Mouse (Mus musculus) midbrain, embryonic 11.5 days (tissue): ENCODE measurements around the gene Nyap1. TPM values are rescaled to one million over a fixed set of nuclear protein-coding genes. Genes with fewer than 3 reads are reported as not detected.

Source experiments
- ATAC-seq: fragments of 200-750 bp; cut with Nextera tagmentation; 2 replicates; pipeline ENCODE4 v1.8.0; 2017; ENCODE audit warnings: moderate TSS enrichment, moderate library complexity; ENCODE audit not compliant: low FRiP score
- DNase-seq: peaks from one replicate; pipeline ENCODE4 v3.0.0; 2015; ENCODE audit warnings: low spot score; ENCODE audit errors: missing footprints
- H3K27ac ChIP-seq: fragments of 300-500 bp; sonication (generic); 2 replicates; pipeline ENCODE4 v1.5.1; 2014; ENCODE audit warnings: low read depth, low read length
- H3K27me3 ChIP-seq: fragments of 300-500 bp; sonication (generic); 2 replicates; pipeline ENCODE4 v1.6.1; 2014; ENCODE audit warnings: mild to moderate bottlenecking, low read length, moderate library complexity, mixed read lengths; ENCODE audit not compliant: control insufficient read depth, insufficient read depth
- H3K36me3 ChIP-seq: fragments of 300-500 bp; sonication (generic); 2 replicates; pipeline ENCODE4 v1.6.1; 2014; ENCODE audit warnings: mild to moderate bottlenecking, low read length, moderate library complexity, mixed read lengths; ENCODE audit not compliant: control insufficient read depth, insufficient read depth
- H3K4me1 ChIP-seq: fragments of 300-500 bp; sonication (generic); 2 replicates; pipeline ENCODE4 v1.6.1; 2014; ENCODE audit warnings: low read length; ENCODE audit not compliant: control insufficient read depth, insufficient read depth
- H3K4me2 ChIP-seq: fragments of 300-500 bp; sonication (generic); 2 replicates; pipeline ENCODE4 v1.6.1; 2014; ENCODE audit warnings: mild to moderate bottlenecking, moderate library complexity
- H3K4me3 ChIP-seq: fragments of 300-500 bp; sonication (generic); 2 replicates; pipeline ENCODE4 v1.5.1; 2014; ENCODE audit warnings: low read depth, low read length
- H3K9ac ChIP-seq: fragments of 300-500 bp; sonication (generic); 2 replicates; pipeline ENCODE4 v1.6.1; 2014; ENCODE audit warnings: low read length
- H3K9me3 ChIP-seq: fragments of 300-500 bp; sonication (generic); 2 replicates; pipeline ENCODE4 v1.6.1; 2016; ENCODE audit warnings: low read length; ENCODE audit not compliant: control insufficient read depth
- WGBS: fragments of 180-500 bp; shearing (Covaris S2); extraction: QIAGEN DNeasy Blood & Tissue Kit; methylation state at CpG from one replicate; pipeline ENCODE4 v1.1.7; 2014; 5-methylcytosine and 5-hydroxymethylcytosine counted together
- polyA plus RNA-seq: library from polyadenylated mRNA; unstranded; fragments of >200 nt; fragmentation: Nextera tagmentation; extraction: Ambion mirVana; gene quantifications from 2 replicates; pipeline ENCODE4 v1.2.1, GENCODE M21; 2014

Nyap1 gene
- polyA plus RNA-seq, 1 experiment from 2014 or later: 4.8 TPM

DNA sequence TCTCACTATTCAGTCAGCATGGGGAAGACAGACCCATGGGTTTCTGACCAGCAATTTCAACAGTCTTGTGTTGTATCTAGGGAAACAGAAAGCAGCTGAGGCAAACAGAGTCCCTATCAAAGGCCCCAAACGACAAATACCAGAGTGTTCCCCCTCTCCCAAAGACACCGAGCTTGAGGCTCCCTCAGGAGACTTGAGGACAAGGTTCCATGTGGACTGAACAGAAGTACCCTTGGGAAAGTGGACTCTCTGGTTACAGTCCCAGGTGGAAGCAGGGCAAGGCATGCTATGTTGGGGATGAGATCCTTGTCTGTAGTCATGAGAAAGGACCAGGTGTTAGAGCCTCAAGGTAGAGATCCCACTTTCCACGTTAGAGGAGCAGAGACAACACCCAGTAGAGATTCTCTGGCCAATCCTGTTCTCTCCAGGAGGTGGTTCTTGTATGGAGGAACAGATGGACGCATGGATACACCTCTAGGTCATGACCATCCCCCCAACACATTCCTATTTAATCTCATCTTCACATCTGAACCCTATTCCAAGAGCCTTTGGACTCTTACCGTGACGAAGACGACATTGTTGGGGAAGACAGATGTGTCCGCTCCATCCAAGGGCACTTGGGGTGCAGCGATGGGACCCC is 42.6 kb upstream of the Nyap1 start:
- DNase-seq (peak; percentile 59), ATAC-seq (no peak)
- peak overlapping the region; percentile 95 for H3K9ac ChIP-seq
- H3K4me2 ChIP-seq: peak overlapping the region; percentile 91
- peaks cover 2% of the 10 kb centered on the region; the same call in 1 of the 2 replicates for H3K27me3 ChIP-seq
- 78% methylated on average over 9 of the region's 9 CpGs for WGBS
- H3K27ac ChIP-seq: no peak overlapping the region
- H3K4me1 ChIP-seq: peaks cover 39% of the 10 kb centered on the region
- peak overlapping the region; percentile 84 for H3K4me3 ChIP-seq
- peaks cover 35% of the 10 kb centered on the region for H3K36me3 ChIP-seq
- H3K9me3 ChIP-seq: peaks cover 2% of the 10 kb centered on the region; the same call in 1 of the 2 replicates

DNA sequence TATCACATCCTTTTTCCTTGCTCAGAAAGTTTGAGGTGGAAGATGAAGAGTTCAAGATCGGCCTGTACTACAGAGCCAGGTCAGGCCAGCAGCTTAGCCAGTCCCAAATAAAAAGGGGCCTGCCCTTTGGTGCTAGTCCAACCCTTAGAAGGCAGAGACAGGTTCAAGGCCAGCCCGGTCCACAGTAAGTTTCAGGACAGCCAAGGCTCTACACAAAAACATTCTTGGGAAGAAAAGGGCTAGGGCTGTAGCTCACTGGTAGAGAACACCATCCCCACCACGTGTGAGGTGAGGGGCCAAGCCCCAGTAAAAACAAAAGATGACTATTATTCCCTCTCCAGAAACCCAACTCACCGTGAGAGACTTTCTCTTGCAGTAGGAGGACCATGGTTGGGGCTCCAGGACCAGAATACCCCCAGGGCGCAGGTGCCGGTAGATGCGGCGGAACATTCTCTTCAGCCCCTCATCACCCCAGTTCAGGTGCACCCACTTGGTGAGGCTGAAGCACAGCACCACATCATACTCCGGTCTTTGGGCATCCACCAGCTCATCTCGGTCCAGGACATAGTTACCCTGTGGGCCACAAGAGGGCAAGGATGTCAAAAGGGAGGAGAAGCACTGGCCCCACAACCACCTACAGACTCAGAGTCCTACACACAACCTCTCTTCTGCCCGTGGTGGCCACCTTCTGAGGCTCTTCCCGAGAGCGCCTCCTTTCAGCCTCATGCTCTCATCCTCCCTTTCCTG is 41.5 kb upstream of the Nyap1 start:
- Histone ChIP-seq H3K4me1 (peaks cover 42% of the 10 kb centered on the region), H3K4me3 (peak overlapping the region; percentile 84), H3K9ac (peak overlapping the region; percentile 95), H3K27ac (no peak overlapping the region), H3K36me3 (peaks cover 35% of the 10 kb centered on the region), H3K9me3 (no peaks in the 10 kb centered on the region; the same call in 1 of the 2 replicates), H3K27me3 (no peaks in the 10 kb centered on the region), H3K4me2 (peak overlapping the region; percentile 91)
- ATAC-seq (no peak), DNase-seq (peak; percentile 44)
- 85% methylated on average over 13 of the region's 13 CpGs for WGBS

GRCm38 (mm10) chr5:137781661-137782060 is 40.3 kb upstream of the Nyap1 start:
- H3K27me3 ChIP-seq: no peaks in the 10 kb centered on the region
- peaks cover 35% of the 10 kb centered on the region for H3K36me3 ChIP-seq
- no peak overlapping the region for H3K27ac ChIP-seq
- ATAC-seq (no peak), DNase-seq (peak; percentile 66)
- H3K4me2 ChIP-seq: no peak overlapping the region
- H3K9me3 ChIP-seq: no peaks in the 10 kb centered on the region
- H3K4me3 ChIP-seq: no peak overlapping the region
- H3K4me1 ChIP-seq: peaks cover 42% of the 10 kb centered on the region
- WGBS: 94% methylated on average over 7 of the region's 7 CpGs
- H3K9ac ChIP-seq: no peak overlapping the region

DNA sequence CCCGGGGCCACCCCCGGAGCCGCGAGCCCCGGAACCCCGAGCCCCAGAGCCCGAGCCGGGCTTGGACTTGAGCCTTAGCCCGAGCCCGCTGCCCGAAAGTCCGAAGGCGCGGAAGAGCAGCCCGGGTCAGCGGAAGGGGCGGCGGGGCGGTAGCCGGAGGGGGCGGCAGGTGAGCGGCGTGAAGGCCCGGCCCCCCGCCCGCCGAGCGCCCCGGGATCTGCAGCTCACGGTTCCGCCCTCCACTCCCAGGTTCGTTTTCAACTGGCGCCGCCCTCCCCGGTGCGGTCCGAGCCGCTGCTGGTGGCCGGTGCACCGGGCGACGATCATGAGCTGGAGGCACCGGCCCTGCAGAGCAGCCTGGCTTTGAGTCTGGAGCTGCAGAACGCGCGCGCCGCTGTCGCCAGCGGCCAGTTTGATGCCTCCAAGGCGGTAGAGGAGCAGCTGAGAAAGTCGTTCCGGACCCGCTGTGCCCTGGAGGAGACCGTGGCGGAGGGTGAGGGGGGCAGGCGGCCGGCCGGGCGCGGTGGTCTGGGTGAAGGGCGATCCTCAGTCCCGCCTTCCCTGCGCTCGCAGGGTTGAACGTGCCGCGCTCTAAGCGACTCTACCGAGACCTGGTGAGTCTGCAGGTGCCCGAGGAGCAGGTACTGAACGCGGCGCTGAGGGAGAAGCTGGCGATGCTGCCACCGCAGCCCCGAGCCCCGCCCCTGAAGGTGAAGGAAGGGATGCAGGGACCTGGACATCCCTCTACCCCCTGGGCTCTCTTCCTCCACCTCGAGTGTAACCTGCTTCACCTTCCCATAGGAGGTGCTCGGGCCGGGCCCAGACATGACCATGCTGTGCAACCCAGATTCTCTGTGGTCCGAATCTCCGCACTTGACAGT is 37.9 kb upstream of the Nyap1 start:
- DNase-seq: peak; percentile 85
- under 1% methylated on average over 82 of the region's 83 CpGs for WGBS
- H3K4me3 ChIP-seq: peak overlapping the region; percentile 98

GRCm38 (mm10) chr5:137778635-137779034 is 37.2 kb upstream of the Nyap1 start, which contains the start of gene Ppp1r35:
TSS of gene Ppp1r35 (plus strand) at chr5:137778849.
- H3K9me3 ChIP-seq: no peaks in the 10 kb centered on the region
- H3K4me3 ChIP-seq: peak within 1 kb of the TSS; percentile 98
- peak within 1 kb of the TSS; percentile 80 for H3K27ac ChIP-seq
- no peaks in the 10 kb centered on the region for H3K27me3 ChIP-seq
- H3K4me2 ChIP-seq: peak within 1 kb of the TSS; percentile 80
- DNase-seq: peak; percentile 100
- peaks cover 26% of the 10 kb centered on the region for H3K4me1 ChIP-seq
- under 1% methylated on average over 31 of the region's 31 CpGs for WGBS
- H3K9ac ChIP-seq: peak within 1 kb of the TSS; percentile 96
- peaks cover 29% of the 10 kb centered on the region for H3K36me3 ChIP-seq
- peak; percentile 96 for ATAC-seq

More for the DNA sequence above, 37.9 kb upstream of the Nyap1 start:
- peaks cover 30% of the 10 kb centered on the region for H3K36me3 ChIP-seq
- peak; percentile 47 for ATAC-seq
- no peaks in the 10 kb centered on the region for H3K9me3 ChIP-seq
- peak overlapping the region; percentile 80 for H3K27ac ChIP-seq
- H3K4me2 ChIP-seq: peak overlapping the region; percentile 80
- peaks cover 33% of the 10 kb centered on the region for H3K4me1 ChIP-seq
- no peaks in the 10 kb centered on the region for H3K27me3 ChIP-seq
- peak overlapping the region; percentile 96 for H3K9ac ChIP-seq

- peaks cover 19% of the 10 kb centered on the region for H3K36me3 ChIP-seq
These were observed 35.9 kb upstream of the Nyap1 start for GRCm38 (mm10) chr5:137777267-137777845.

DNA sequence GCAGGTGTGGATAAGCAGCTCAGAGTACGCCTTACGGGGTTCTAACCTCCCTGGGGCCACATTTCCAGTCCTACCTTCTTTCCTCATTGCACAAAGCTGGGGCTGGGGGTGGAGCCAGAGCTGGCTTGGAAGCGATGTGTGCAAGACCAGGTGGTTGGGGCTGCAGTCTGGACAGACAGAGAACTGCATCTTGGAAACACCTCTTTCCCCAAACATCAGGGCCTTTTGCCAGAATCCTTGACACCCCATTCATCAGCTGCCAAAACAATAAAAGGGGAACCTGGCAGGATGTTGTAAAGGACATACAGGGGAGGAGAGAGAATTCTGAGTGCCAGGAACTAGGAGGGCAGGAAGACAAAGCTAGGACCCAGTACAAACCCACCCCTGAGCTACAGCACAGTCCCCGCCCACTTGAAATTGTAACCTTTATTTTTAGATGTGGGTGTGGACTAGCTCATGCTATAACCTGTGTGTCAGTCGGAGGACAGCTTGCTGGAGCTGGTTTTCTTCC is 35.1 kb upstream of the Nyap1 start:
- H3K9ac ChIP-seq: 0 out of 2 replicates have a peak overlapping the region, but pooled peaks have one; percentile 3
- no peaks in the 10 kb centered on the region for H3K9me3 ChIP-seq
- DNase-seq (peak; percentile 60), ATAC-seq (no peak)
- WGBS: 51% methylated on average over 5 of the region's 5 CpGs
- peaks cover 12% of the 10 kb centered on the region for H3K4me1 ChIP-seq
- no peak overlapping the region for H3K4me2 ChIP-seq
- no peak overlapping the region for H3K27ac ChIP-seq
- H3K4me3 ChIP-seq: no peak overlapping the region
- peaks cover 10% of the 10 kb centered on the region for H3K36me3 ChIP-seq
- no peaks in the 10 kb centered on the region for H3K27me3 ChIP-seq

More at GRCm38 (mm10) chr5:137777267-137777845, 35.9 kb upstream of the Nyap1 start:
- DNase-seq (peak; percentile 60), ATAC-seq (no peak)
- Histone ChIP-seq H3K27ac (no peak overlapping the region), H3K9ac (no peak overlapping the region), H3K4me2 (no peak overlapping the region), H3K9me3 (no peaks in the 10 kb centered on the region), H3K4me1 (peaks cover 15% of the 10 kb centered on the region), H3K4me3 (no peak overlapping the region), H3K27me3 (no peaks in the 10 kb centered on the region)
- WGBS: 89% methylated on average over 7 of the region's 7 CpGs

GRCm38 (mm10) chr5:137775587-137776290 is 34.3 kb upstream of the Nyap1 start:
- Histone ChIP-seq H3K36me3 (peaks cover 4% of the 10 kb centered on the region; the same call in 1 of the 2 replicates), H3K27ac (no peak overlapping the region), H3K4me3 (no peak overlapping the region), H3K9ac (no peak overlapping the region), H3K27me3 (no peaks in the 10 kb centered on the region), H3K4me2 (no peak overlapping the region), H3K9me3 (no peaks in the 10 kb centered on the region), H3K4me1 (peaks cover 12% of the 10 kb centered on the region)
- ATAC-seq (no peak), DNase-seq (no peak)
- 80% methylated on average over 2 of the region's 2 CpGs for whole genome bisulfite sequencing
